Mouse (Mus musculus): Measurements from ENCODE around the gene Arhgdib. TPM values are rescaled to one million over a fixed set of nuclear protein-coding genes. Genes with fewer than 3 reads are reported as not detected.
A peak's percentile ranks its signal among the peaks of the same experiment; 100 is the strongest.

Arhgdib gene
- 10 to 100 TPM; 10.4 to 11.7 TPM for total RNA-seq (2021)
- long read RNA-seq, partial matches to known transcripts: 0 of 6 reads
- long read RNA-seq, other reads (novel, unspliced or antisense): 1 of 6 reads

GRCm38 (mm10) chr6:136941051-136942021 is at the start of gene Arhgdib:
Gene Arhgdib, minus strand, starts transcription at chr6:136941899.
- no peak for DNase-seq (ENCODE audit: low spot score in 2 of 2)

GRCm38 (mm10) chr6:136990557-136990956 is 48.9 kb upstream of the Arhgdib start:
- DNase-seq (ENCODE audit: low spot score in 2 of 2): no peak

GRCm38 (mm10) chr6:136989824-136990497 is 48.3 kb upstream of the Arhgdib start:
- no peak for DNase-seq (ENCODE audit: low spot score in 2 of 2)

- DNase-seq (ENCODE audit: low spot score in 2 of 2): no peak
Measured at GRCm38 (mm10) chr6:136988536-136989060, 46.9 kb upstream of the Arhgdib start.

GRCm38 (mm10) chr6:136986718-136987117 is 45.0 kb upstream of the Arhgdib start:
- DNase-seq (ENCODE audit: low spot score in 2 of 2): no peak

- no peak for DNase-seq (ENCODE audit: low spot score in 2 of 2)
Measured at GRCm38 (mm10) chr6:136986019-136986418, 44.3 kb upstream of the Arhgdib start.

GRCm38 (mm10) chr6:136983201-136983600 is 41.5 kb upstream of the Arhgdib start:
- DNase-seq (ENCODE audit: low spot score in 2 of 2): no peak

- no peak for DNase-seq (ENCODE audit: low spot score in 2 of 2)
Measured at GRCm38 (mm10) chr6:136982581-136982980, 40.9 kb upstream of the Arhgdib start.

GRCm38 (mm10) chr6:136980331-136980746 is 38.6 kb upstream of the Arhgdib start:
- DNase-seq (ENCODE audit: low spot score in 2 of 2): peak in 1 of 2 experiments; percentile 62

- no peak for DNase-seq (ENCODE audit: low spot score in 2 of 2)
Measured at GRCm38 (mm10) chr6:136979274-136980082, 37.8 kb upstream of the Arhgdib start.

- peak in 1 of 2 experiments; percentile 62 for DNase-seq (ENCODE audit: low spot score in 2 of 2)
Measured at GRCm38 (mm10) chr6:136968877-136969276, 27.2 kb upstream of the Arhgdib start.

GRCm38 (mm10) chr6:136967466-136967865 is 25.8 kb upstream of the Arhgdib start:
- DNase-seq (ENCODE audit: low spot score in 2 of 2): no peak

GRCm38 (mm10) chr6:136965912-136966311 is 24.2 kb upstream of the Arhgdib start:
- DNase-seq (ENCODE audit: low spot score in 2 of 2): peak in 1 of 2 experiments; percentile 49

GRCm38 (mm10) chr6:136964609-136965510 is 23.2 kb upstream of the Arhgdib start:
- DNase-seq (ENCODE audit: low spot score in 2 of 2): no peak

GRCm38 (mm10) chr6:136962957-136963356 is 21.3 kb upstream of the Arhgdib start:
- no peak for DNase-seq (ENCODE audit: low spot score in 2 of 2)

- DNase-seq (ENCODE audit: low spot score in 2 of 2): no peak
Measured at GRCm38 (mm10) chr6:136959131-136959530, 17.4 kb upstream of the Arhgdib start.

- no peak for DNase-seq (ENCODE audit: low spot score in 2 of 2)
Measured at GRCm38 (mm10) chr6:136957062-136957461, 15.4 kb upstream of the Arhgdib start.

- no peak for DNase-seq (ENCODE audit: low spot score in 2 of 2)
Measured at GRCm38 (mm10) chr6:136955240-136955639, 13.5 kb upstream of the Arhgdib start.

- DNase-seq (ENCODE audit: low spot score in 2 of 2): no peak
Measured at GRCm38 (mm10) chr6:136954715-136955114, 13.0 kb upstream of the Arhgdib start.

- DNase-seq (ENCODE audit: low spot score in 2 of 2): no peak
Measured at GRCm38 (mm10) chr6:136954192-136954591, 12.5 kb upstream of the Arhgdib start.

All from layer of hippocampus, adult 18-20 months (tissue).